Mouse (Mus musculus) regulatory T cell (primary cell): ENCODE measurements around the gene Olfr643.

Experiments used
- in situ Hi-C: fragments of 300-600 bp; cut with MboI, MseI; formaldehyde crosslinking; loops from one replicate; pipeline ENCODE4 v1.15.1; 2025; ENCODE audit warnings: high pct_unique_total_duplicates

Gene Olfr643

GRCm38 (mm10) chr7:104137305-104137704, at the start of gene Olfr643:
Gene Olfr643 (minus strand): TSS chr7:104137405.
- in situ Hi-C loops = no loop called here

DNA sequence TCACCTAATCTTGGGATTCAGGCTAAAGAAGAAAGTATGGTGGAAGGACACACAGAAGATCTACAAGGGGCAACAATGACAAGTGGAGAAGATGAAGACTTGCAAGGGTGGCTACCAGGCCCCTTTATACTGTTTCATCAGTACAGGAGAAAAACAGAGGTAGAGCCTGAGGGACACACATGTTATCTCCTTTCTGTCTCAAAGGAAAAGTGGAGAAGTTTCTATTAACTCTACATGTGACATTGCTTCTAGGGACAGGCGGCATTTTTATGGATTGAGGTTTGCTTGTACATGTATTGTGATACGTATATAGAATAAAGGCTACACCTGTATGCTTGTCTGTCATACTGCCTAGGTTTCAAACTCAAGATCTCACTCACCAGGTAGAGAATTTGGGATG, 46.1 kb upstream of the Olfr643 start, which contains the start of gene Olfr648:
Gene Olfr648, minus strand, starts transcription at position 101 of the 400 bp plus-strand sequence.
- in situ Hi-C loops = loop anchor here (10.0 kb wide), 1 partner anchor 238 kb away; the partner anchor contains the start of gene Olfr633

DNA sequence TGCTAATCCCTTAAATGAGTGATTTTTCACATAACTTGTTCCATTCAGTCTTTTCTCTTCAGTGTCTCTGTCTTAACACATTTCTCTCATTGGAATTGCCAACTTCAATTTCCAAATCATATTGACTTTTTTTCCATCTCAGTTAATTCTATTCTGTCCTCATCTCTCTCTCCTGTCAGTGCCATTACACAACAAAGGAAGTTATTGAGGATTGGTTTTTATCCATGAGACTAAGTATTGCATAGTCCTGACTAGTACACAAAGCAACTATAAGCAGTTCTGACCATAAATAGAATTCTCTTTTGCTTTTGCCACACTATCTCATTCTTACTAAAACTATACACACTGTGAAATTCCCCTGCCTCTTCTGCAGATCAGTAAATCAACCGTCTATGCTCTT, 41.9 kb upstream of the Olfr643 start:
- in situ Hi-C loops = no loop called here

DNA sequence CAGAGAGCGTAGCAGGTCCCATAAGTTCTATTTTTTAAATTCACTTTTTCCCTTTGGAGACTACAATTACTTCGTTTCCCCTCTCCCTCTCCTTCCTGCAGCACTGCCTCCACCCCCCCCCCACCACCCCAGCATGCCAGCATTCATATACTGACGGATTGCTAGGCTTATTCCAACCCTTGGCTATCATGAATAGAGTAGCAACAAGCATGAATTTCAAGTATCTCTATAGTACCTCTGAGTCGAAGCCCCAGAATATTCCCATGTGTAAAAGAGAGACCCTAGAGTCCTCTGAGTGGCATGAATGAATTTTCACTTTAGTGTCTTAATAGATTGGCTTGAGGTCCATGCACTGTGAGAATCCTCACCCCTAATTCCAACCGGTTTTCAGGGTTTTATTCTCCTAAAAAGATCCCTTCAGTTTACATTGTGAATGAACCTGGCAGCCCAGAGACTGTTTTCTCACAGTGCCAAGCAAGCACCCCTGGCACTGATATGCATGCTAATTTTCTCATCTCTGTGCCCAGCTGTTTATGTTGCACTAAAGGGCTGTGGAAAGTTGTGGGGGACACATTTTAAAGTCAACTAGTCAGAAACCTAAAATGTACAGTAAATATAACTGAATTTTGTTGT, 41.3 kb upstream of the Olfr643 start:
- in situ Hi-C loops = no loop called here

DNA sequence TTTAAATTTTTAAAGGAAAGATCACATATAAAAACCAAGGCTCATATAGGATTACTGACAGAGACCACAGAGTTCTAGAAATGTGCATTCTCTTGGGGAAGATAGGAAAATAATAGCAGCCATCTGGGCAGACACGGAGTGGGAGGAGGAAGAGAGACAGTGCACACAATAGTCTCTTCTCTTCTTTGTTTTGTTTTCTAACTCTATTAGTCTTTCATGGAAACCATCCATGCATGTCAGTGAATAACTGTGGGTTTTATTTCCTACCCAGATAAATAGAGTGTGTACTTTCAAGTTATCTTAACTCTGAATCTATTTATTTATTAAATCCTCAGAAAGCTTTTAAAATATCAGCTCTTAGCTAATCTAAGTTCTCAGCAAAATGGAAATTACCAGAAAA, 37.9 kb upstream of the Olfr643 start:
- in situ Hi-C loops = no loop called here

GRCm38 (mm10) chr7:104169634-104170204, 32.5 kb upstream of the Olfr643 start:
- in situ Hi-C loops = no loop called here

- in situ Hi-C loops = no loop called here
These were observed 29.9 kb upstream of the Olfr643 start for GRCm38 (mm10) chr7:104167105-104167504.

GRCm38 (mm10) chr7:104150456-104150855, 13.3 kb upstream of the Olfr643 start, which contains the start of gene Ubqlnl:
Gene Ubqlnl (minus strand): TSS chr7:104150556.
- in situ Hi-C loops = no loop called here

DNA sequence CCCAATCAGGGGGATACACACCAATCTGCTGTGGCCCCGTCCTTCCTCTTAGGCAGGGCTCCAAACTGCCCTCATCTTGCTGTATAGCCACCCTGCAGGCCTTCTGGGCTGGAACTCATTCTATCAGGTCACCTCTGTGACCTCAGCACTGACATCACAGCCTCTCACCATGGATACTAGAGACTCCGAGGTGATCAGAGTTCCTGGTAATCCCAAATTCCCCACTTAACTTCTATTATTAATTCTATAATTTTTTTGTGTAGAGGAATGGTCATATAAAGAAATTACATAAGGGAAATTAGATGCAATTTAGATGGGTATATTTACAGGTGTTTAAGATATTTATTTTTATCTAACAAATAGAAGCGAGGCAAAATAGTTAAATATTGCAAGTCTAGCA, 6.0 kb upstream of the Olfr643 start, which contains the start of gene Ubqln3:
Gene Ubqln3, minus strand, starts transcription at position 101 of the 400 bp plus-strand sequence.
- in situ Hi-C loops = no loop called here

GRCm38 (mm10) chr7:104129726-104130125, 7.5 kb downstream of the Olfr643 start, which contains the start of gene Ubqln5:
Gene Ubqln5 (minus strand): TSS chr7:104129826.
- in situ Hi-C loops = no loop called here

DNA sequence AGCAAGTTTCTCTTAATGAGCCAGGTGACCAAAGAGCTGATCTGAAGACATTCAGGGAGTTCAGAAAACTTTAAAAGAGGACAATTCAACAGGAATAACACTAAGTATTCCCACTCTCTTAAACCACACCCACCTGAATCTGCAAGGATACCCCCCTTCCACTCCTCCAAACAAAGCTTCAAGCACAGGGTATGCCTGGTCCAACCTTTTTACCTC, 32.5 kb downstream of the Olfr643 start, which contains the start of gene Olfr646:
Gene Olfr646, plus strand, starts transcription at position 117 of the 216 bp plus-strand sequence.
- in situ Hi-C loops = no loop called here

- in situ Hi-C loops = no loop called here
These were observed 33.1 kb downstream of the Olfr643 start for GRCm38 (mm10) chr7:104103913-104104756.

- in situ Hi-C loops = no loop called here
These were observed 51.8 kb downstream of the Olfr643 start, which contains the start of gene Olfr645 for GRCm38 (mm10) chr7:104085365-104085764. Gene Olfr645 (minus strand): TSS chr7:104085465.

DNA sequence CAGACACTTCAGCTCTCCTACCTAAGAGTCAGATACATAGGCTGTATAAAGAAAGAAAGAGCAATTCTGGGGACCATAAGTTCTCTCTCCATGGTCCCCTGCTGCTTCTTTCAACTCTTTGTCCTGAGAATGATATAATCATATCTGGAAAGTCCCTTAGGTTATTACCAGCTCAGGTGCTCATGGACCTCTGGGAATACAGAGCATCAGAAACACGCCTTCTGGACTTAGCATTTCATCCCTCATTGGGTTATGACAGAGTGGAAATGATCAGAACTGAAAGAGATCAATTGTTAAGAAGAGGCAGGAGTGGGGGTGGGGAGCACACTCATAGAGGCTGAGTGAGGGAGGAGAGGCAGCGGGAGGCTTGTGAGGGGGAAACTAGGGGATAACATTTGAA, 65.4 kb downstream of the Olfr643 start, which contains the start of gene Olfr644:
Gene Olfr644, minus strand, starts transcription at position 101 of the 400 bp plus-strand sequence.
- in situ Hi-C loops = no loop called here

DNA sequence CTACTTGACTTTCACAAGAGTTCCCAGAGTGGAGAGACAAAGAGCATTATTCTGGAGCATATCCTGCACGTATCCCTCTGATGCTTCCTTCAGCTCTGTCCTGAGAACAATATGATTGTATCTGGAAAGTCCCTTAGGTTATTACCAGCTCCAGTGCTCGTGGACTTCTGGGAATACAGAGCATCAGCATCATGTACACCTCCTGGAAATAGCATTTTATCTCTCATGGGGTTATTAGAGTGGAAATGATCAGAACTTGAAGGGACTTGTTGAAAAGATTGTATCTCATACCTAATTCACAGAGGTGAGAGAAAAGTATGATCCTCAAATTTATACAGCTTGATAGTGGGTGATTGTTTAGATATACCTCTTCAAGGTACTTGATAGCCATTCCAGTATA, 75.9 kb downstream of the Olfr643 start, which contains the start of gene 4930516K23Rik:
Gene 4930516K23Rik, minus strand, starts transcription at position 101 of the 400 bp plus-strand sequence.
- in situ Hi-C loops = no loop called here

DNA sequence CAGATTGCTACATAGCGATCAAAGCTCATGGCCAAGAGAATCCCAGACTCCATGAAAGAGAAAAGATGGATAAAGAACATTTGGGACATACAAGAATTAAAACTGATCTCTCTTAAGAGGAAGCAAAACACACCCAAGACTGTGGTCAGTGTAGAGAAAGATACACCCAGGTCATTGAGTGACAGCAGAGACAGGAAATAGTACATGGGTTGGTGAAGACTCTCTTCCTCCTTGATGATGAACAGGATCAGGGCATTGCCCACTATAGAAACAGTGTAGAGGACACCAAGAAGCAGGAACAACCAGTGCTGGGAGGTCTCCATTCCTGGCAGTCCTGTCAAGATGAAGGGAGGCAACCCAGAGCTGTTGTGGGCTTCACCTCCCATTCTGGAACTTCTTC, 78.0 kb downstream of the Olfr643 start:
- in situ Hi-C loops = no loop called here

GRCm38 (mm10) chr7:104052566-104052965, 84.6 kb downstream of the Olfr643 start, which contains the start of gene Olfr642:
Gene Olfr642 (minus strand): TSS chr7:104052666.
- in situ Hi-C loops = no loop called here

DNA sequence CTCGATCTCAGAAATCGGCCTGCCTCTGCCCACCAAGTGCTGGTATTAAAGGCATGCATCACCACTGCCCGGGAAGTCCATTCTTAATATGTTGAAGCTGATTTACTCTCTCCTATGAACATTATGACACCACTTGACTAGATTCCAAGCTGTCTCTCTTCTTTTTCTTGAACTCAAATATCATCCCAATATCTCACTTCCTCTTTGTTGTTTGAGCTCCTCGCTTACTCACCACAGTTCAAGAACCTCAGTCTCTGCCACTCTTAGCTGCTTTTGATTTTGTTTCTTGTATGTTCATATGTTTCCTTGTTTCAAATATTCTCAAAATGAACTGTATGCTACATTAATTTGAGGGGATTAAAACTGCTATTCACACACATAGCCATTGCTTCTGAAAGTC, 86.5 kb downstream of the Olfr643 start:
- in situ Hi-C loops = no loop called here

DNA sequence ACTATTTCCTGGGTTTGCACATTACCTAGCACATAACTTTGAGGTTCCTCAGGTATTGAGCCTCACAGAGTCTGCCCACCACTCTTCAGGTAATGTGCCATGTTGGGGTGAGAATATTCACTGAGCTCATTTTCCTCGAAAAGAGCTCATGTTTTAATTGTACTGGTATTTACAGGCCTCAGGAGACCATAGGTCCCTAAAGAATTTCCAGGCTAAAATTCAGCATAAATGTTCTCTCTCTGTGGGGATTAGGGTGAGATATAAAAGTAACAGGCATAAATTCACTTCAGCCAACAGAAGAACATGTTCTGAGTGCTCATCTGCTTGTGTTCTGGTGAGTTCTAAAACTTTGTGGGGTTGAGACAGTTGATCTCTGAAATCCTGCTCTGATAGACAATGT, 102.1 kb downstream of the Olfr643 start, which contains the start of gene Olfr641:
Gene Olfr641, plus strand, starts transcription at position 301 of the 400 bp plus-strand sequence.
- in situ Hi-C loops = no loop called here

- in situ Hi-C loops = no loop called here
These were observed 110.2 kb downstream of the Olfr643 start for GRCm38 (mm10) chr7:104026978-104027377.

- in situ Hi-C loops = no loop called here
These were observed 111.7 kb downstream of the Olfr643 start, which contains the start of gene Olfr640 for GRCm38 (mm10) chr7:104025473-104025872. Gene Olfr640 (minus strand): TSS chr7:104025573.

DNA sequence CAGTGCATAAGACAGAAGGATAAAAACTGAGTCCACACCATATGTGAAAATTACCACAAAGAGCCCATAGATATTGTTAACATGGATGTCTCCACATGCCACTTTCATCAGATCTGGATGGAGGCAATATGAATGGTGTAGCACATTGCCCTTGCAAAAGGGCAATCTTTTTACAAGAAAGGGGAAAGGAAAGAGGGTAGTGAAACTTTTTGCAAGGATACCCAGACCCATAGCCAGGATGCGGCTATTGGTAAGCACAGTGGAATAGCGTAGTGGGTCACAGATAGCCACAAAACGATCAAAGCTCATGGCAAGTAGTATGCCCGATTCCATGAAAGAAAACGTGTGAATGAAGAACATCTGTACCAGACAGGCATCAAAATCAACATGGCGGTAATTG, 115.6 kb downstream of the Olfr643 start:
- in situ Hi-C loops = no loop called here
